In the genomic region with DNA sequence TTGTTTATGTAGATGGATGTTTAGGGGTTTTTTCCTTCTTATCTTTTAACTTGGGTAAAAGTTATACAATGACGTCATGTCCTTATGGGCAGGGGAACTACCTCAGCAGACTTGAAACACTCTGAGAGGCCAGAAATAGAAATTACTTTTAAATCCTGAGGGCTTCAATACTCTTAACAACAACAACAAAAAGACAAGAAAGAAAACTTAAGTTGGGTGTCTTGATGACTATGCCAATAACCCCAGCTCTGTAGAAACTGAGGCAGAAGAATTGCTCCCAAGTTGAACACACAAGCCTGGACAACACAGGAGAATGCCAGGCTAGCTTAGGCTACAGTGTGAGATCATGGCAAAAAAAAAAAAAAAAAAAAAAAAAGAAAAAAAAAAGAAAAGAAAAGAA, we compare ENCODE assay signal across 8 mouse cellular contexts. TPM values are rescaled to one million over a fixed set of nuclear protein-coding genes. Genes with fewer than 3 reads are reported as not detected.
A peak's percentile ranks its signal among the peaks of the same experiment; 100 is the strongest.
DNase-seq lines count a peak whose midpoint lies in the region; ATAC-seq and TF ChIP-seq lines count a peak whose summit lies in the region.

No protein-coding gene starts in this region.

- WGBS in heart, embryonic 16.5 days, result 21% methylated on average over 1 of the region's 1 CpGs
- 45% methylated on average over 1 of the region's 1 CpGs for WGBS in hindbrain, embryonic 12.5 days
- 16% methylated on average over 1 of the region's 1 CpGs for WGBS in liver, postnatal 0 days (ENCODE audit: insufficient replicate concordance)

- H3K9me3 ChIP-seq in heart, embryonic 16.5 days (replicated peaks; ENCODE audit: control insufficient read depth, low read length), result no peaks in the 10 kb centered on the region
- H3K9me3 ChIP-seq in hindbrain, embryonic 12.5 days (replicated peaks), result no peaks in the 10 kb centered on the region
- H3K9me3 ChIP-seq in liver, postnatal 0 days (ENCODE audit: low read length), result no peaks in the 10 kb centered on the region

- H3K4me3 ChIP-seq in heart, embryonic 16.5 days (ENCODE audit: low read length), result peak overlapping the region; percentile 71
- H3K4me3 ChIP-seq in hindbrain, embryonic 12.5 days, result peak overlapping the region; percentile 25
- peak overlapping the region; percentile 62 for H3K4me3 ChIP-seq in liver, postnatal 0 days (ENCODE audit: low read depth, low read length)

- 0 out of 2 replicates have a peak overlapping the region, but pooled peaks have one; percentile 25 for H3K27ac ChIP-seq in heart, embryonic 16.5 days (ENCODE audit: low read length)
- no peak overlapping the region for H3K27ac ChIP-seq in hindbrain, embryonic 12.5 days
- H3K27ac ChIP-seq in liver, postnatal 0 days (ENCODE audit: low read depth), result peak overlapping the region; percentile 86

- H3K9ac ChIP-seq in heart, embryonic 16.5 days (ENCODE audit: low read length), result peak overlapping the region; percentile 60
- H3K9ac ChIP-seq in hindbrain, embryonic 12.5 days, result no peak overlapping the region
- H3K9ac ChIP-seq in liver, postnatal 0 days (replicated peaks), result peak overlapping the region; percentile 68

- peaks cover 10% of the 10 kb centered on the region; the same call in 1 of the 2 replicates for H3K36me3 ChIP-seq in heart, embryonic 16.5 days (ENCODE audit: control insufficient read depth, insufficient read depth)
- peaks cover 18% of the 10 kb centered on the region for H3K36me3 ChIP-seq in hindbrain, embryonic 12.5 days
- peaks cover 13% of the 10 kb centered on the region for H3K36me3 ChIP-seq in liver, postnatal 0 days (replicated peaks; ENCODE audit: insufficient read depth, low read length)

- TF ChIP-seq EP300 in liver, postnatal 0 days (IDR thresholded peaks at IDR 0.05; ENCODE audit: low read depth), result no peak

- H3K27me3 ChIP-seq in heart, embryonic 16.5 days (ENCODE audit: control insufficient read depth, insufficient read depth, low read length), result no peaks in the 10 kb centered on the region
- no peaks in the 10 kb centered on the region for H3K27me3 ChIP-seq in hindbrain, embryonic 12.5 days
- H3K27me3 ChIP-seq in liver, postnatal 0 days (ENCODE audit: insufficient read depth, low read length), result 0 out of 2 replicates have a peak, but pooled peaks cover 8% of the 10 kb centered on the region

- no peak for DNase-seq in heart, adult 8-10 months (ENCODE audit: low spot score)
- peak; percentile 44 for DNase-seq in NIH3T3 (ENCODE audit: low read depth)
- DNase-seq in liver, postnatal 0 days, result no peak
- DNase-seq in frontal cortex, postnatal 25 days (ENCODE audit: low spot score in 2 of 2), result no peak
- DNase-seq in spleen, postnatal 14 days (ENCODE audit: low spot score in 2 of 2), result no peak

- peak overlapping the region; percentile 95 for H3K4me2 ChIP-seq in heart, embryonic 16.5 days (ENCODE audit: low read depth, low read length)
- peak overlapping the region; percentile 92 for H3K4me2 ChIP-seq in hindbrain, embryonic 12.5 days (replicated peaks)
- peak overlapping the region; percentile 66 for H3K4me2 ChIP-seq in liver, postnatal 0 days (ENCODE audit: low read depth, low read length)

- ATAC-seq in heart, embryonic 16.5 days (replicated peaks; ENCODE audit: extremely low read depth, insufficient read depth, low FRiP score), result no peak
- no peak for ATAC-seq in hindbrain, embryonic 12.5 days (ENCODE audit: low FRiP score)
- no peak for ATAC-seq in liver, postnatal 0 days
- no peak for ATAC-seq in inflammation-experienced regulatory T-cells, adult 6 months

- no peak for TF ChIP-seq CTCF in liver, postnatal 0 days (IDR thresholded peaks at IDR 0.05; ENCODE audit: low read depth)

- peaks cover 5% of the 10 kb centered on the region; the same call in 1 of the 2 replicates for H3K4me1 ChIP-seq in heart, embryonic 16.5 days (ENCODE audit: control insufficient read depth, insufficient read depth, low read length)
- peaks cover 18% of the 10 kb centered on the region for H3K4me1 ChIP-seq in hindbrain, embryonic 12.5 days
- no peaks in the 10 kb centered on the region for H3K4me1 ChIP-seq in liver, postnatal 0 days (ENCODE audit: insufficient read depth)

RNA-seq across cellular contexts. Expression of gene Fn1, which starts 1.2 kb away (rescaled TPM):
- 158 and 177 TPM in 2 replicates for polyA plus RNA-seq in heart, embryonic 16.5 days (2015; fragmentation: Nextera tagmentation; extraction: Ambion mirVana)
- total RNA-seq in heart, adult 8-10 months (2022), result 100 to 1,000 TPM in 1 of 4 experiments, 10 to 100 TPM in 3; 27.6 to 234 (median 32.1) TPM
- polyA plus RNA-seq in hindbrain, embryonic 12.5 days (2016; fragmentation: Nextera tagmentation; extraction: Ambion mirVana), result 147 and 173 TPM in 2 replicates
- polyA plus RNA-seq in liver, postnatal 0 days (2015; fragmentation: Nextera tagmentation; extraction: Ambion mirVana), result 380 and 450 TPM in 2 replicates
- polyA plus RNA-seq in inflammation-experienced regulatory T-cells, adult 6 months (2017; shearing (Covaris generic)), result under 1 TPM in 2 of 3 experiments, not detected in 1; 0.40 to 0.49 TPM

Comparison
In these comparisons a context has a peak if more than half of its experiments do, and no peak if none do; other contexts are left out.
1. RNA of gene Fn1, which starts 1.2 kb away (polyA plus RNA-seq): 380 to 450 TPM in liver, postnatal 0 days, 158 to 177 TPM in heart, embryonic 16.5 days and 147 to 173 TPM in hindbrain, embryonic 12.5 days; 0.40 to 0.49 TPM in inflammation-experienced regulatory T-cells, adult 6 months; every median in the first group is over 10 times any median in the second.
2. Peak in every context shown above with its lines, with median percentiles within 50 percentile points of each other: H3K4me2 ChIP-seq and H3K4me3 ChIP-seq.